7 mouse cellular contexts compared by ENCODE assay signal in the genomic region with DNA sequence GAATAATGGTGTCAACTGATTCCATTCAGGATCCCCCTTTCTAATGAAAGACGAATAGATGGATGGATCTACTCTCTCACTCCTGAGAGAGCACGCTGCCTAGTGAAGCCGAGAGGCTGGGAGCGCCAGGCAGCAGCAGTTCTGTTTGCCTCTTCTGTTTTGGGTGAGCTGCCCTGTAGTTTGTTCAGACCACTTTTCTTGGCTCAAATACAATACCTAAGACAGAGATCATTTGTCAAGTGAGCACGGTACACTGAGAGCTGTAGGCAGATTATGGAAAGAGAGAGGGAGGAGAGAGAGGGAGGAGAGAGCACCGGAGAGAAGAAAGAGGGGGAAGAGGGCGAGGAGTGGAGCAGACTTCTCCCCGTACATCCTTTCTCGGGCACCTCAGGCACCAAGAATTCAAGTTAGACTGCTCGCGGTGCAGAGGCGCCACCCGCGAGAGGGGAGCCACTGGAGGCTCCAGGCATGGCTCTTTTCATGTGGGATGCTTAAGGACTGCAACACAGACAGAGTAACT.
DNase-seq lines count a peak whose midpoint lies in the region; ATAC-seq and TF ChIP-seq lines count a peak whose summit lies in the region.

No protein-coding gene starts in this region.

- peak overlapping the region; percentile 48 for H3K4me3 ChIP-seq in left cerebral cortex, adult 2 months
- peak overlapping the region; percentile 50 for H3K4me3 ChIP-seq in forebrain, embryonic 13.5 days
- peak overlapping the region; percentile 38 for H3K4me3 ChIP-seq in intestine, postnatal 0 days (ENCODE audit: low read depth, low read length)
- peak overlapping the region; percentile 38 for H3K4me3 ChIP-seq in neural tube, embryonic 11.5 days (ENCODE audit: low read depth, low read length)

- no peaks in the 10 kb centered on the region for H3K27me3 ChIP-seq in forebrain, embryonic 13.5 days
- no peaks in the 10 kb centered on the region for H3K27me3 ChIP-seq in intestine, postnatal 0 days (replicated peaks; ENCODE audit: control insufficient read depth, insufficient read depth, low read length)
- no peaks in the 10 kb centered on the region for H3K27me3 ChIP-seq in neural tube, embryonic 11.5 days (ENCODE audit: control insufficient read depth, insufficient read depth, low read length)

- intact Hi-C loops in left cerebral cortex, adult 2 months (cut with DNase I): loop anchor here (1.0 to 5.0 kb wide), 4 partner anchors 80 to 336 kb away; no protein-coding TSS in a partner anchor

- ATAC-seq in forebrain, embryonic 13.5 days: peak; percentile 36
- no peak for ATAC-seq in intestine, postnatal 0 days
- peak; percentile 31; the same call in 1 of the 2 replicates for ATAC-seq in neural tube, embryonic 11.5 days (ENCODE audit: insufficient read depth, low FRiP score, low TSS enrichment)

- H3K4me2 ChIP-seq in forebrain, embryonic 13.5 days: peak overlapping the region; percentile 76
- peak overlapping the region; percentile 70 for H3K4me2 ChIP-seq in intestine, postnatal 0 days (replicated peaks; ENCODE audit: low read depth)
- peak overlapping the region; percentile 52 for H3K4me2 ChIP-seq in neural tube, embryonic 11.5 days (ENCODE audit: low read depth)

- DNase-seq in left cerebral cortex, adult 2 months (ENCODE audit: extremely low spot score in 1 of 2, low spot score in 2 of 2): peak; percentile 18 to 22
- no peak for DNase-seq in left cerebral cortex, adult 9 months (ENCODE audit: low spot score in 2 of 2)
- peak; percentile 65 for DNase-seq in neural tube, embryonic 11.5 days (ENCODE audit: low spot score)
- DNase-seq in gastrocnemius, postnatal 4 days (ENCODE audit: low spot score in 2 of 2): no peak
- DNase-seq in thymus, postnatal 14 days: no peak

- no peaks in the 10 kb centered on the region for H3K9me3 ChIP-seq in forebrain, embryonic 13.5 days (replicated peaks)
- H3K9me3 ChIP-seq in intestine, postnatal 0 days (ENCODE audit: control insufficient read depth): no peaks in the 10 kb centered on the region
- no peaks in the 10 kb centered on the region for H3K9me3 ChIP-seq in neural tube, embryonic 11.5 days (ENCODE audit: control insufficient read depth, low read length)

- 2% methylated on average over 14 of the region's 14 CpGs for WGBS in forebrain, embryonic 13.5 days
- WGBS in intestine, postnatal 0 days: 12% methylated on average over 14 of the region's 14 CpGs
- 4% methylated on average over 14 of the region's 14 CpGs for WGBS in neural tube, embryonic 11.5 days

- no peaks in the 10 kb centered on the region for H3K36me3 ChIP-seq in forebrain, embryonic 13.5 days (ENCODE audit: poor library complexity, severe bottlenecking)
- no peaks in the 10 kb centered on the region for H3K36me3 ChIP-seq in intestine, postnatal 0 days (ENCODE audit: control insufficient read depth, insufficient read depth)
- no peaks in the 10 kb centered on the region for H3K36me3 ChIP-seq in neural tube, embryonic 11.5 days (ENCODE audit: control insufficient read depth, insufficient read depth, low read length)

- TF ChIP-seq CTCF in left cerebral cortex, adult 2 months (IDR thresholded peaks at IDR 0.05): no peak
- TF ChIP-seq CTCF in intestine, postnatal 0 days (IDR thresholded peaks at IDR 0.05; ENCODE audit: low read depth): no peak

- H3K27ac ChIP-seq in left cerebral cortex, adult 2 months: peak overlapping the region; percentile 77
- H3K27ac ChIP-seq in forebrain, embryonic 13.5 days: peak overlapping the region; percentile 82
- H3K27ac ChIP-seq in intestine, postnatal 0 days (ENCODE audit: low read depth, low read length): no peak overlapping the region
- peak overlapping the region; percentile 79 for H3K27ac ChIP-seq in neural tube, embryonic 11.5 days (ENCODE audit: low read depth, low read length)

- H3K4me1 ChIP-seq in forebrain, embryonic 13.5 days: peaks cover 42% of the 10 kb centered on the region
- no peaks in the 10 kb centered on the region for H3K4me1 ChIP-seq in intestine, postnatal 0 days (replicated peaks; ENCODE audit: control insufficient read depth, insufficient read depth, low read length)
- H3K4me1 ChIP-seq in neural tube, embryonic 11.5 days (ENCODE audit: control insufficient read depth, insufficient read depth, low read length): peaks cover 6% of the 10 kb centered on the region

- peak overlapping the region; percentile 71 for H3K9ac ChIP-seq in forebrain, embryonic 13.5 days
- 0 out of 2 replicates have a peak overlapping the region, but pooled peaks have one; percentile 24 for H3K9ac ChIP-seq in intestine, postnatal 0 days (ENCODE audit: low read depth, low read length)
- H3K9ac ChIP-seq in neural tube, embryonic 11.5 days (ENCODE audit: low read length): peak overlapping the region; percentile 59

Comparison
In these comparisons a context has a peak if more than half of its experiments do, and no peak if none do; other contexts are left out.
1. DNase-seq: peak in left cerebral cortex, adult 2 months (2 of 2) and neural tube, embryonic 11.5 days (single experiment); none in left cerebral cortex, adult 9 months (0 of 2), gastrocnemius, postnatal 4 days (0 of 2) and thymus, postnatal 14 days (single experiment).
2. Peak in every context shown above with its lines, with median percentiles within 50 percentile points of each other: H3K4me3 ChIP-seq, H3K4me2 ChIP-seq and H3K9ac ChIP-seq.